Mouse (Mus musculus): ENCODE results near the gene Clcnka. TPM values are rescaled to one million over a fixed set of nuclear protein-coding genes. Genes with fewer than 3 reads are reported as not detected.

Clcnka gene
- total and polyA plus RNA-seq, 3 experiments = not detected

DNA sequence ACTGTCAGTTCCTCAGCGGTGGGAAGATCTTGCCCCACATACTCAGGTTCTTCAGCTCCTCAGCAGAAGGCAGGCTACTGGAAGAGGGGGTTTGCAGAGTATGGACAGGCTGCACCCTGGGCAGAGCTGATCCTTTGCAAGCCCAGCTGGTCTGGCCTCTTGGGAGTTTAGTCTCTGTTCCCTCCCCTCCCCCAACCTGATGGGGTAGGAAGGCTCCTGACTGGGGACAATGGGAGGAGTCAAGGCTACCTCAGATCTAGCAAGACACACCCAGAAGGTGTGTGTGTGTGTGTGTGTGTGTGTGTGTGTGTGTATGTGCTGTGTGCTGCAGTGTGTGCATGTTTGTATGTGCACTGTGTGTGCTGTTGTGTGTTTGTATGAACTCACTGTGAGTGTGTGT, 59.7 kb downstream of the Clcnka start:
- TF ChIP-seq ZKSCAN1 (IDR thresholded peaks at IDR 0.05; ENCODE audit: low read depth, low read length) (no peak), SMC3 (IDR thresholded peaks at IDR 0.05; ENCODE audit: low read depth, low read length) (no peak), ELF1 (IDR thresholded peaks at IDR 0.05; ENCODE audit: low read depth, low read length) (no peak), USF2 (IDR thresholded peaks at IDR 0.05; ENCODE audit: borderline replicate concordance in 1 of 2, insufficient read depth in 1 of 2, low read depth in 1 of 2, low read length in 2 of 2) (no peak), ETS1 (IDR thresholded peaks at IDR 0.05; ENCODE audit: low read depth, low read length) (no peak), CTCF (IDR thresholded peaks at IDR 0.05 in 2 of 3, conservative IDR thresholded peaks at IDR 0.05 in 1 of 3; ENCODE audit: control insufficient read depth in 1 of 3, insufficient read depth in 1 of 3, low read depth in 2 of 3, low read length in 3 of 3, poor library complexity in 1 of 3, severe bottlenecking in 1 of 3) (no peak), MYC (IDR thresholded peaks at IDR 0.05; ENCODE audit: low read depth, low read length) (no peak)
- DNase-seq (ENCODE audit: low read depth, low spot score) = no peak
- H3K27me3 ChIP-seq (ENCODE audit: control insufficient read depth in 1 of 2, insufficient read depth in 2 of 2, low read length in 2 of 2) = no peaks in the 10 kb centered on the region

GRCm38 (mm10) chr4:141337986-141338385, 60.5 kb downstream of the Clcnka start:
- Histone ChIP-seq H3K79me2 (ENCODE audit: control insufficient read depth, insufficient read depth, low read length, poor library complexity) (no peaks in the 10 kb centered on the region), H3K4me3 (ENCODE audit: control insufficient read depth in 1 of 2, insufficient read depth in 1 of 2, low read depth in 2 of 2, low read length in 2 of 2) (no peak overlapping the region), H3K36me3 (ENCODE audit: control insufficient read depth in 1 of 2, insufficient read depth in 2 of 2, low read length in 2 of 2) (no peaks in the 10 kb centered on the region), H3K27ac (ENCODE audit: control insufficient read depth, low read depth, low read length) (no peak overlapping the region), H3K27me3 (ENCODE audit: control insufficient read depth in 1 of 2, insufficient read depth in 2 of 2, low read length in 2 of 2) (no peaks in the 10 kb centered on the region), H3K9ac (ENCODE audit: control insufficient read depth, low read depth, low read length, poor library complexity, severe bottlenecking) (no peak overlapping the region), H3K9me3 (replicated peaks; ENCODE audit: insufficient read depth, low read length) (no peaks in the 10 kb centered on the region), H3K4me1 (ENCODE audit: control insufficient read depth in 1 of 2, insufficient read depth in 2 of 2, low read length in 2 of 2) (no peaks in the 10 kb centered on the region)
- no peak for DNase-seq (ENCODE audit: low read depth, low spot score)
- no peak for TF ChIP-seq POLR2AphosphoS2 (IDR thresholded peaks at IDR 0.05; ENCODE audit: low read length)
- TF ChIP-seq ELF1 (IDR thresholded peaks at IDR 0.05; ENCODE audit: low read depth, low read length) = no peak
- TF ChIP-seq POLR2A (IDR thresholded peaks at IDR 0.05; ENCODE audit: control insufficient read depth in 1 of 2, insufficient read depth in 1 of 2, low read depth in 1 of 2, low read length in 2 of 2, poor library complexity in 1 of 2) = no peak
- TF ChIP-seq JUND (IDR thresholded peaks at IDR 0.05; ENCODE audit: low read depth, low read length) = no peak
- no peak for TF ChIP-seq NRF1 (IDR thresholded peaks at IDR 0.05; ENCODE audit: insufficient read depth, low read depth, low read length, poor library complexity, severe bottlenecking)
- TF ChIP-seq TBP (IDR thresholded peaks at IDR 0.05; ENCODE audit: low read depth, low read length) = no peak
- TF ChIP-seq TAL1 (IDR thresholded peaks at IDR 0.05; ENCODE audit: low read length) = no peak
- TF ChIP-seq MYB (IDR thresholded peaks at IDR 0.05; ENCODE audit: low read depth, low read length) = no peak
- TF ChIP-seq CHD2 (IDR thresholded peaks at IDR 0.05; ENCODE audit: low read length) = no peak
- TF ChIP-seq MEF2A (IDR thresholded peaks at IDR 0.05; ENCODE audit: extremely low read depth, insufficient replicate concordance, low read depth, low read length, poor library complexity, severe bottlenecking) = no peak
- no peak for TF ChIP-seq ETS1 (IDR thresholded peaks at IDR 0.05; ENCODE audit: low read depth, low read length)
- TF ChIP-seq BHLHE40 (IDR thresholded peaks at IDR 0.05; ENCODE audit: borderline replicate concordance, low read depth, low read length) = no peak
- no peak for TF ChIP-seq SMC3 (IDR thresholded peaks at IDR 0.05; ENCODE audit: low read depth, low read length)
- TF ChIP-seq GABPA (IDR thresholded peaks at IDR 0.05; ENCODE audit: low read depth, low read length) = no peak

More for the DNA sequence above, 59.7 kb downstream of the Clcnka start:
- Histone ChIP-seq H3K79me2 (ENCODE audit: control insufficient read depth, insufficient read depth, low read length, poor library complexity) (no peaks in the 10 kb centered on the region), H3K4me1 (ENCODE audit: control insufficient read depth in 1 of 2, insufficient read depth in 2 of 2, low read length in 2 of 2) (no peaks in the 10 kb centered on the region), H3K36me3 (ENCODE audit: control insufficient read depth in 1 of 2, insufficient read depth in 2 of 2, low read length in 2 of 2) (no peaks in the 10 kb centered on the region), H3K9me3 (replicated peaks; ENCODE audit: insufficient read depth, low read length) (no peaks in the 10 kb centered on the region), H3K27ac (ENCODE audit: control insufficient read depth, low read depth, low read length) (no peak overlapping the region), H3K9ac (ENCODE audit: control insufficient read depth, low read depth, low read length, poor library complexity, severe bottlenecking) (no peak overlapping the region), H3K4me3 (ENCODE audit: control insufficient read depth in 1 of 2, insufficient read depth in 1 of 2, low read depth in 2 of 2, low read length in 2 of 2) (no peak overlapping the region)

All from MEL (cell line).